Mouse (Mus musculus) limb, embryonic 12.5 days (tissue): ENCODE measurements around the gene Sgf29. TPM values are rescaled to one million over a fixed set of nuclear protein-coding genes. Genes with fewer than 3 reads are reported as not detected.

Source experiments
- ATAC-seq: fragments of 200-750 bp; cut with Nextera tagmentation; 2 replicates; pipeline ENCODE4 v1.8.0; 2017; ENCODE audit warnings: low read depth, moderate TSS enrichment; ENCODE audit not compliant: insufficient number of reproducible peaks, insufficient read depth, low FRiP score, low TSS enrichment
- H3K27ac ChIP-seq: fragments of 300-500 bp; sonication (generic); 2 replicates; pipeline ENCODE4 v1.5.1; 2016; ENCODE audit warnings: mild to moderate bottlenecking, moderate library complexity
- H3K27me3 ChIP-seq: fragments of 300-500 bp; sonication (generic); 2 replicates; pipeline ENCODE4 v1.6.1; 2016; ENCODE audit warnings: mild to moderate bottlenecking, moderate library complexity
- H3K36me3 ChIP-seq: fragments of 300-500 bp; sonication (generic); 2 replicates; pipeline ENCODE4 v1.6.1; 2016; ENCODE audit warnings: mild to moderate bottlenecking, moderate library complexity
- H3K4me1 ChIP-seq: fragments of 300-500 bp; sonication (generic); replicated peaks from 2 replicates; pipeline ENCODE4 v1.6.1; 2016
- H3K4me2 ChIP-seq: fragments of 300-500 bp; sonication (generic); 2 replicates; pipeline ENCODE4 v1.6.1; 2016; ENCODE audit warnings: mild to moderate bottlenecking, moderate library complexity
- H3K4me3 ChIP-seq: fragments of 300-500 bp; sonication (generic); replicated peaks from 2 replicates; pipeline ENCODE4 v1.5.1; 2016; ENCODE audit warnings: mild to moderate bottlenecking
- H3K9ac ChIP-seq: fragments of 300-500 bp; sonication (generic); replicated peaks from 2 replicates; pipeline ENCODE4 v1.6.1; 2016; ENCODE audit warnings: mild to moderate bottlenecking, moderate library complexity
- H3K9me3 ChIP-seq: fragments of 300-500 bp; sonication (generic); 2 replicates; pipeline ENCODE4 v1.6.1; 2016; ENCODE audit warnings: mild to moderate bottlenecking, moderate library complexity
- WGBS: fragments of 180-500 bp; shearing (Covaris S2); methylation state at CpG from one replicate; pipeline ENCODE4 v1.1.7; 2016; 5-methylcytosine and 5-hydroxymethylcytosine counted together
- polyA plus RNA-seq: library from polyadenylated mRNA; unstranded; fragments of >200 nt; fragmentation: Nextera tagmentation; extraction: Ambion mirVana; gene quantifications from 2 replicates; pipeline ENCODE4 v1.2.1, GENCODE M21; 2016

Sgf29 gene
- polyA plus RNA-seq, 1 experiment from 2014 or later = 47.7 TPM

DNA sequence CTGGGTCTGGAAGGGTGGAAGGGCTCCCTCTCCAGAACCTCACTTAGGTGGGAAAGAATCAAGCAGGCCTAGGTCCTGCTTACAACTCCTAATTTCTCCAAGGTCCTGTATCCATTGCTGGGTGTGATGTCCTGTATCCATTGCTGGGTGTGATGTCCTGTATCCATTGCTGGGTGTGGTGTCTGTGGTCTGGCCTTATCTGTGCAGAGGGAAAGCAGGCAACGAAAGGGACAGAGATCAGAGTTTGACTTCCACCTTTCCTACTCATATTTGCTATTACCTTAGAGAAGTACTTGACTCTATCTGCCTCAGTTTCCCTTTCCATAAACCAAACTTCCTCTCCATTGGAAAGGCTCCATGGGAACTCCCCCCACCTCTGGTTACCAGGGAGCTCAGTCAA is 25.7 kb upstream of the Sgf29 start:
- H3K36me3 ChIP-seq = no peaks in the 10 kb centered on the region
- no peaks in the 10 kb centered on the region for H3K27me3 ChIP-seq
- H3K4me2 ChIP-seq = no peak overlapping the region
- no peaks in the 10 kb centered on the region for H3K9me3 ChIP-seq
- WGBS = 91% methylated on average over 1 of the region's 1 CpGs
- peaks cover 9% of the 10 kb centered on the region; the same call in 1 of the 2 replicates for H3K4me1 ChIP-seq
- H3K9ac ChIP-seq = no peak overlapping the region
- no peak overlapping the region for H3K4me3 ChIP-seq
- no peak for ATAC-seq
- H3K27ac ChIP-seq = no peak overlapping the region

DNA sequence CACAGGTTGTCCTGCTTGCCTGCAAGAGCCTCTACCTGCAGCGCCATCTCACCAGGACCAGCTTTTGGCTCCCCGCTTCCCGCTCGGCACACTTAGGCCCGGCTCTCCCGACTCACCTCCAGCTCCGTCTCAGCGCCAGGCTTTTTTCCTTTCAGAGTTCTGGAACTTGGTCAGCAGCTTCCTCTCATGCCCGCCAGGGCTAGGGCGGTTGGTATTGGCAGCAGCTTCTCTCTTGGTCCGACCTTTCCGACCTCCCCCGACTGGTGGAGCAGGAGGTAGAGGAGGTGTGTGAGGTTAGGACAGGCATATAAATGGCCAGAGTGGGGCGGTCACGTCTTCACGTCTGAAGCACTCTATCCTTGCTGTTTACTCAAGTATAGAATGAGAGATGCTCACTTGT is 24.3 kb upstream of the Sgf29 start:
- H3K4me2 ChIP-seq = no peak overlapping the region
- H3K9ac ChIP-seq = no peak overlapping the region
- peaks cover 18% of the 10 kb centered on the region; the same call in 1 of the 2 replicates for H3K4me1 ChIP-seq
- H3K36me3 ChIP-seq = no peaks in the 10 kb centered on the region
- H3K27me3 ChIP-seq = no peaks in the 10 kb centered on the region
- H3K27ac ChIP-seq = no peak overlapping the region
- H3K4me3 ChIP-seq = no peak overlapping the region
- ATAC-seq = no peak
- 72% methylated on average over 16 of the region's 16 CpGs for WGBS
- no peaks in the 10 kb centered on the region for H3K9me3 ChIP-seq

GRCm38 (mm10) chr7:126625369-126625768 is 23.7 kb upstream of the Sgf29 start:
- H3K9me3 ChIP-seq = no peaks in the 10 kb centered on the region
- WGBS = 51% methylated on average over 6 of the region's 6 CpGs
- no peak for ATAC-seq
- no peak overlapping the region for H3K27ac ChIP-seq
- H3K36me3 ChIP-seq = no peaks in the 10 kb centered on the region
- H3K9ac ChIP-seq = no peak overlapping the region
- H3K4me1 ChIP-seq = peaks cover 18% of the 10 kb centered on the region; the same call in 1 of the 2 replicates
- H3K4me3 ChIP-seq = no peak overlapping the region
- no peaks in the 10 kb centered on the region for H3K27me3 ChIP-seq
- H3K4me2 ChIP-seq = no peak overlapping the region

DNA sequence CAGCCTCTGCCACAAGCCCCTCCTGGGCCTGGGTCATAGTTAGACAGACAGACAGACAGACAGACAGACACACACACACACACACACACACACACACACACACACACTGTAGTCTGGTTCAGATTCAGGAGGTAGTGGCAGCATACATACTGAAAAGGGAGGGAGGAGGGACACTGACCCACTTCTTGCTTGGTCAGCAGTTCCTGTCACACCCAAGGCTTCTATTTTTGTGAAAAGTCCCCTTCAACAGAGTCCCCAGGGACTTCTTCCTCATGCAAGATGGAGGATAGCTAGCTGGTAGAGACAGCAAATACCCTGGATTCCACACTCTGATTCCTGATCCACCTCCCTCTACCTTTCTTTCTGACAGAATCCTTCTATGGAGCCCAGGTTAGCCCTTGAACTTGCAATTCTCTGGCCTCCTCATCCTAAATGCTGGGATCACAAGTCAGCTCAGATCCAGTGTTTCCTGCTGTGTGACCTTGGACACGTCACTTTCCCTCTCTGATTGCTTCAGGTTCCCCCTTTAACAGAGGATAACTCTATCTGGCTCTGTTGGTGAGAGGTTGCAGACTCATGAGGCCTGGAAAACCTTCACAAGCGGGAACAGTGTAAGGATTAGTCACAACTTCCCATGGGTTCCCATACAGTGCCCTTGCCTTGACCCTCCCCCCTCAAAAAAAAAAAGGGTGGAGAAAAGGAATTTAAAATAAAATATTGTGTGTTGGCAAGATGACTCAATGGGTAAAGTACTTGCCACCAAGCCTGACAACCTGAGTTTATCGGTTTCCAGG is 23.1 kb upstream of the Sgf29 start:
- no peak overlapping the region for H3K27ac ChIP-seq
- WGBS = 80% methylated on average over 3 of the region's 3 CpGs

GRCm38 (mm10) chr7:126628111-126628510 is 21.0 kb upstream of the Sgf29 start:
- Histone ChIP-seq H3K9ac (no peak overlapping the region; the same call in 1 of the 2 replicates), H3K4me3 (no peak overlapping the region), H3K27ac (0 out of 2 replicates have a peak overlapping the region, but pooled peaks have one; percentile 42), H3K4me2 (no peak overlapping the region), H3K9me3 (no peaks in the 10 kb centered on the region), H3K4me1 (peaks cover 21% of the 10 kb centered on the region), H3K36me3 (no peaks in the 10 kb centered on the region), H3K27me3 (no peaks in the 10 kb centered on the region)
- 44% methylated on average over 6 of the region's 6 CpGs for WGBS
- no peak for ATAC-seq

More for the DNA sequence above, 23.1 kb upstream of the Sgf29 start:
- no peaks in the 10 kb centered on the region for H3K36me3 ChIP-seq
- H3K27me3 ChIP-seq = no peaks in the 10 kb centered on the region
- no peaks in the 10 kb centered on the region for H3K9me3 ChIP-seq
- no peak overlapping the region for H3K9ac ChIP-seq
- no peak overlapping the region for H3K4me3 ChIP-seq
- no peak for ATAC-seq
- H3K4me1 ChIP-seq = peaks cover 18% of the 10 kb centered on the region; the same call in 1 of the 2 replicates
- H3K4me2 ChIP-seq = no peak overlapping the region

DNA sequence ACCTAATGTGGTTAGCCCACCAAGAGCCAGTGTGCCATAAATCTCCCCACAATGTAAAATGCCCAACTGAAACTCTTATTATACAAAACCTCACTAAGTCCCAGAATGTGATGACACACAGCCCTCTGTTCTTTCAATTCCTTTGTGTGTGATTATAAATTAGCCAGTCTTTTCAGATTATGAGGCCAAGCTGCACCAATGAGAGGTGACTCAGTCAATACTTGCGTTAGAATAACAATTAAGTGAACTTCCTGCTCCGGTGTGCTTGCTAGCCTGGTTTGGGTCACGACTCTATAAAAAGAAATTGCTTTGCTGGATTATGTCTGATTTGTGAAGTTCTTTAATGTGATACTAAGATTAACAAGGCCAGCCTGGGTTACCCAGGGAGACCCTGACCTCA is 19.2 kb upstream of the Sgf29 start:
- no peaks in the 10 kb centered on the region for H3K9me3 ChIP-seq
- no peaks in the 10 kb centered on the region for H3K36me3 ChIP-seq
- no peak overlapping the region for H3K4me3 ChIP-seq
- H3K9ac ChIP-seq = no peak overlapping the region
- peaks cover 39% of the 10 kb centered on the region for H3K4me1 ChIP-seq
- ATAC-seq = no peak
- no peaks in the 10 kb centered on the region for H3K27me3 ChIP-seq
- H3K27ac ChIP-seq = no peak overlapping the region
- WGBS = 23% methylated on average over 3 of the region's 3 CpGs
- H3K4me2 ChIP-seq = no peak overlapping the region

GRCm38 (mm10) chr7:126630824-126631518 is 18.1 kb upstream of the Sgf29 start, which contains the start of gene Nupr1:
Gene Nupr1, minus strand, starts transcription at chr7:126630861.
- 97% methylated on average over 4 of the region's 4 CpGs for WGBS
- ATAC-seq = no peak
- no peak within 1 kb of the TSS for H3K9ac ChIP-seq
- no peaks in the 10 kb centered on the region for H3K9me3 ChIP-seq
- H3K36me3 ChIP-seq = no peaks in the 10 kb centered on the region
- peaks cover 40% of the 10 kb centered on the region for H3K4me1 ChIP-seq
- no peaks in the 10 kb centered on the region; the same call in 1 of the 2 replicates for H3K27me3 ChIP-seq
- no peak within 1 kb of the TSS for H3K4me2 ChIP-seq
- no peak within 1 kb of the TSS for H3K27ac ChIP-seq
- no peak within 1 kb of the TSS for H3K4me3 ChIP-seq

DNA sequence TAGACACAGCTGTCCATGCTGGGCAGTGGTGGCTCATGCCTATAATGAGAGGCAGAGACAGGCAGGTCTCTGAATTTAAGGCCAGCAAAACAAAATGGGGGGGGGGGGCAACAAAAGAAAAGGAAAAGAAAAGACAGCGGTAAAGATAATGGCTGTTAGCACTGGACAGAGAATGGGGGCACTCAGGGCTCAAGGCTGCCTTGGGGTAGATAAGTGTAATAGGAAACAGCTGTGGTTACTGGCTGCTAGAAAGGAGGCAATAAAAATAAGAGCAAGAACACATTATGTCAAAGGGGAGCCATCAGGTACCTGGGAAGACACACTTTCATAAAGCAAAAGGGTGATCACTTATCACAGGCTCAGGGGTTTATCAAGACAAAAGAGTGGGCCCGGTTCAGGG is 16.6 kb upstream of the Sgf29 start:
- H3K4me3 ChIP-seq = no peak overlapping the region
- H3K27ac ChIP-seq = no peak overlapping the region
- WGBS = 49% methylated on average over 2 of the region's 2 CpGs
- H3K9ac ChIP-seq = no peak overlapping the region
- H3K4me2 ChIP-seq = no peak overlapping the region
- no peaks in the 10 kb centered on the region for H3K36me3 ChIP-seq
- no peaks in the 10 kb centered on the region; the same call in 1 of the 2 replicates for H3K27me3 ChIP-seq
- no peak for ATAC-seq
- peaks cover 40% of the 10 kb centered on the region for H3K4me1 ChIP-seq
- no peaks in the 10 kb centered on the region for H3K9me3 ChIP-seq

DNA sequence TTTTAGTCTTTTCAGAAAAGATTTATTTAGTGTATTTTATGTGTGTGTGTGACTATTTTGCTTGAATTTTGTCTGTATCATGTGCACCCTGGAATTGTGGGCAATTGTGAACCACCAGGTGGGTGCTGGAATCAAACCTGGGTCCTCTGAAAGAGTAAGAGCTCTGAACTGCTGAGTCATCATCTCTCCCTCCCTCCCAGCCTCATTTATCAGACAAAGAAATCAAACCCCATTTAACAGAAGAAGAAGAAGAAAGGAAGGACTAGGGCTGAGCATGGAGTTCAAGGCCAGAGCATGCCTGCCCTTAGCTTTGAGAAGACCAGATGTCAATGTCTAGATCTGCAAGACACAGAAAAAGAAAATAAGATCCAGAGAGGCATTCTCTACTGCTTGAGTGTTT is 13.7 kb upstream of the Sgf29 start:
- Histone ChIP-seq H3K27me3 (peaks cover 4% of the 10 kb centered on the region; the same call in 1 of the 2 replicates), H3K9me3 (no peaks in the 10 kb centered on the region), H3K4me3 (no peak overlapping the region), H3K9ac (no peak overlapping the region), H3K4me2 (no peak overlapping the region), H3K4me1 (peaks cover 25% of the 10 kb centered on the region), H3K36me3 (no peaks in the 10 kb centered on the region), H3K27ac (no peak overlapping the region)
- no peak for ATAC-seq

DNA sequence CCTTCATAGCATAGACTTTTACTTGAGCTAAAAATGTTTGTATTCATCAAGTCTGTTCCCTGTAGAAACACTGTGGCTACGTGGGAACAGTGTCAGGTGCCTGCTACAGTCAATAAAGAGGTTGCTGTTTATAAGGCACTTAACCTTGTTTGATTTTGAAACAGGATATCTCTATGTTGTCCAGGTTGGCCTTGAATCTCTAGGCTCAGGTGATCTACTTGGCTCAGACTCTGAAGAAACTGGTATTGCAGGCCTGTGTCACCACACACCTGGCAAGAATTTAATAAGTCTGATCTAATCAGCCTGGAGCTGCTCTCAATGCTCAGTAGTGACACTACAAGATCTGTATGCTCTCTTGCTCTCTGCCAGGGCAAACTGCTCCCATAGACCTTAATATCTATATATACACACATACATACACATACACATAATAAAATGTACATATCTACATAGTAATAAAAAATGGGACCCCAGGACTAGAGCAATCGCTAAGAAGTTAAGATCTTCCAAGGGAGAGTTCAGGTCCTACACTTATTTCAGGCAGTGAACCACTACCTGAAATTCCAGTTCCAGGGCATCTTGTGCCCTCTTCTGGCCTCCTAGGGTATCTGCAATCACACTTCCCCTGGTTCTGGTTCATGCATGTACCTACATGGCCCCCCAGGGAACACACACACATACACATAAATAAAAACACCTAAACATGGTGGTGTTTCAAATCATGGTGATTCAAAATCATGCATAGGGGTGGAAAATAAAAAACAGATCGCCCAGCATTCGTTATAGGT is 12.2 kb upstream of the Sgf29 start:
- Histone ChIP-seq H3K4me2 (no peak overlapping the region), H3K27ac (no peak overlapping the region), H3K9ac (no peak overlapping the region), H3K27me3 (peaks cover 4% of the 10 kb centered on the region; the same call in 1 of the 2 replicates), H3K36me3 (no peaks in the 10 kb centered on the region), H3K4me3 (no peak overlapping the region), H3K9me3 (no peaks in the 10 kb centered on the region), H3K4me1 (peaks cover 25% of the 10 kb centered on the region)
- ATAC-seq = no peak
- WGBS = 16% methylated on average over 4 of the region's 4 CpGs
